Mouse (Mus musculus): Measurements from ENCODE around the gene Ssrp1. TPM values are rescaled to one million over a fixed set of nuclear protein-coding genes. Genes with fewer than 3 reads are reported as not detected.

The Ssrp1 gene
- polyA plus RNA-seq, 1 experiment from 2014 or later: 165 TPM

- H3K9ac ChIP-seq: 0 out of 2 replicates have a peak overlapping the region, but pooled peaks have one; percentile 85
- no peaks in the 10 kb centered on the region for H3K9me3 ChIP-seq
- peaks cover 39% of the 10 kb centered on the region for H3K4me1 ChIP-seq (replicated peaks)
- H3K36me3 ChIP-seq: peaks cover 60% of the 10 kb centered on the region
- no peak overlapping the region for H3K27ac ChIP-seq (replicated peaks)
- no peak overlapping the region for H3K4me2 ChIP-seq
- WGBS: 86% methylated on average over 8 of the region's 8 CpGs
- no peak overlapping the region for H3K4me3 ChIP-seq
- no peak for ATAC-seq (ENCODE audit: low read depth)
- no peaks in the 10 kb centered on the region for H3K27me3 ChIP-seq
Observed at GRCm38 (mm10) chr2:85046222-85046621, 9.2 kb downstream of the Ssrp1 start.

- peak overlapping the region; percentile 58 for H3K4me2 ChIP-seq
- WGBS: 60% methylated on average over 10 of the region's 10 CpGs
- no peak for ATAC-seq (ENCODE audit: low read depth)
- peaks cover 39% of the 10 kb centered on the region for H3K4me1 ChIP-seq (replicated peaks)
- no peaks in the 10 kb centered on the region for H3K27me3 ChIP-seq
- H3K27ac ChIP-seq (replicated peaks): peak overlapping the region; percentile 94
- H3K36me3 ChIP-seq: peaks cover 60% of the 10 kb centered on the region
- peak overlapping the region; percentile 85 for H3K9ac ChIP-seq
- peak overlapping the region; percentile 73 for H3K4me3 ChIP-seq
- H3K9me3 ChIP-seq: no peaks in the 10 kb centered on the region
Observed at GRCm38 (mm10) chr2:85047081-85047480, 10.0 kb downstream of the Ssrp1 start.

- WGBS: under 1% methylated on average over 42 of the region's 42 CpGs
- peaks cover 60% of the 10 kb centered on the region for H3K36me3 ChIP-seq
- H3K27ac ChIP-seq (replicated peaks): peak within 1 kb of the TSS; percentile 94
- H3K27me3 ChIP-seq: no peaks in the 10 kb centered on the region
- peak within 1 kb of the TSS; percentile 85 for H3K9ac ChIP-seq
- H3K4me3 ChIP-seq: peak within 1 kb of the TSS; percentile 73
- ATAC-seq (ENCODE audit: low read depth): peak; percentile 90
- peak within 1 kb of the TSS; percentile 58 for H3K4me2 ChIP-seq
- H3K9me3 ChIP-seq: no peaks in the 10 kb centered on the region
- peaks cover 39% of the 10 kb centered on the region for H3K4me1 ChIP-seq (replicated peaks)
Observed at GRCm38 (mm10) chr2:85047596-85048167, 10.6 kb downstream of the Ssrp1 start, which contains the start of gene Tnks1bp1. Tnks1bp1 (plus strand) TSS chr2:85048022.

- Histone ChIP-seq H3K9ac (peak overlapping the region; percentile 85), H3K4me1 (replicated peaks) (peaks cover 39% of the 10 kb centered on the region), H3K36me3 (peaks cover 60% of the 10 kb centered on the region), H3K4me3 (peak overlapping the region; percentile 73), H3K4me2 (peak overlapping the region; percentile 58), H3K9me3 (no peaks in the 10 kb centered on the region), H3K27me3 (no peaks in the 10 kb centered on the region), H3K27ac (replicated peaks) (peak overlapping the region; percentile 94)
- WGBS: under 1% methylated on average over 15 of the region's 44 CpGs
- peak; percentile 73 for ATAC-seq (ENCODE audit: low read depth)
Observed at GRCm38 (mm10) chr2:85048168-85048751, 11.2 kb downstream of the Ssrp1 start.

- Histone ChIP-seq H3K9me3 (no peaks in the 10 kb centered on the region), H3K4me3 (peak overlapping the region; percentile 73), H3K36me3 (peaks cover 60% of the 10 kb centered on the region), H3K27ac (replicated peaks) (peak overlapping the region; percentile 94), H3K9ac (peak overlapping the region; percentile 85; the same call in 1 of the 2 replicates), H3K4me2 (peak overlapping the region; percentile 58), H3K4me1 (replicated peaks) (peaks cover 39% of the 10 kb centered on the region), H3K27me3 (no peaks in the 10 kb centered on the region)
- 0 out of 2 replicates have a peak, but pooled peaks have one; percentile 1 for ATAC-seq (ENCODE audit: low read depth)
- WGBS: 71% methylated on average over 4 of the region's 4 CpGs
Observed at GRCm38 (mm10) chr2:85049277-85049676, 12.2 kb downstream of the Ssrp1 start.

GRCm38 (mm10) chr2:85050001-85050634 lies 13.1 kb downstream of the Ssrp1 start:
- Histone ChIP-seq H3K27me3 (no peaks in the 10 kb centered on the region), H3K9ac (peak overlapping the region; percentile 85), H3K4me1 (replicated peaks) (peaks cover 39% of the 10 kb centered on the region), H3K9me3 (no peaks in the 10 kb centered on the region), H3K4me3 (peak overlapping the region; percentile 25), H3K36me3 (peaks cover 60% of the 10 kb centered on the region), H3K27ac (replicated peaks) (peak overlapping the region; percentile 94), H3K4me2 (peak overlapping the region; percentile 58)
- 8% methylated on average over 10 of the region's 10 CpGs for WGBS
- peak; percentile 23; the same call in 1 of the 2 replicates for ATAC-seq (ENCODE audit: low read depth)

GRCm38 (mm10) chr2:85050746-85051145 lies 13.7 kb downstream of the Ssrp1 start:
- peaks cover 60% of the 10 kb centered on the region for H3K36me3 ChIP-seq
- H3K4me1 ChIP-seq (replicated peaks): peaks cover 39% of the 10 kb centered on the region

GRCm38 (mm10) chr2:85053192-85053816 lies 16.3 kb downstream of the Ssrp1 start:
- Histone ChIP-seq H3K4me2 (no peak overlapping the region), H3K4me1 (replicated peaks) (peaks cover 27% of the 10 kb centered on the region), H3K36me3 (peaks cover 70% of the 10 kb centered on the region), H3K9me3 (no peaks in the 10 kb centered on the region), H3K27ac (replicated peaks) (no peak overlapping the region), H3K27me3 (no peaks in the 10 kb centered on the region), H3K9ac (no peak overlapping the region), H3K4me3 (no peak overlapping the region)
- 89% methylated on average over 5 of the region's 5 CpGs for WGBS
- no peak for ATAC-seq (ENCODE audit: low read depth)

More at GRCm38 (mm10) chr2:85050746-85051145, 13.7 kb downstream of the Ssrp1 start:
- WGBS: 51% methylated on average over 9 of the region's 9 CpGs
- no peak for ATAC-seq (ENCODE audit: low read depth)
- peak overlapping the region; percentile 25 for H3K4me3 ChIP-seq
- H3K9ac ChIP-seq: peak overlapping the region; percentile 85
- H3K27me3 ChIP-seq: no peaks in the 10 kb centered on the region
- H3K27ac ChIP-seq (replicated peaks): peak overlapping the region; percentile 94
- H3K4me2 ChIP-seq: peak overlapping the region; percentile 58
- no peaks in the 10 kb centered on the region for H3K9me3 ChIP-seq

- Histone ChIP-seq H3K27me3 (no peaks in the 10 kb centered on the region), H3K9ac (no peak overlapping the region), H3K4me2 (no peak overlapping the region), H3K9me3 (no peaks in the 10 kb centered on the region), H3K27ac (replicated peaks) (no peak overlapping the region), H3K4me1 (replicated peaks) (peaks cover 14% of the 10 kb centered on the region), H3K36me3 (peaks cover 91% of the 10 kb centered on the region), H3K4me3 (no peak overlapping the region)
- WGBS: 80% methylated on average over 5 of the region's 5 CpGs
- no peak for ATAC-seq (ENCODE audit: low read depth)
Observed at GRCm38 (mm10) chr2:85056711-85057110, 19.7 kb downstream of the Ssrp1 start.

- Histone ChIP-seq H3K27ac (replicated peaks) (no peak overlapping the region), H3K9me3 (no peaks in the 10 kb centered on the region), H3K4me2 (no peak overlapping the region), H3K4me3 (no peak overlapping the region), H3K36me3 (peaks cover 91% of the 10 kb centered on the region), H3K9ac (no peak overlapping the region), H3K4me1 (replicated peaks) (peaks cover 14% of the 10 kb centered on the region), H3K27me3 (no peaks in the 10 kb centered on the region)
- 96% methylated on average over 6 of the region's 6 CpGs for WGBS
- ATAC-seq (ENCODE audit: low read depth): no peak
Observed at GRCm38 (mm10) chr2:85059677-85060076, 22.6 kb downstream of the Ssrp1 start.

GRCm38 (mm10) chr2:85060591-85061060 lies 23.6 kb downstream of the Ssrp1 start:
- peaks cover 14% of the 10 kb centered on the region for H3K4me1 ChIP-seq (replicated peaks)
- no peaks in the 10 kb centered on the region for H3K9me3 ChIP-seq
- no peak overlapping the region for H3K27ac ChIP-seq (replicated peaks)
- WGBS: 16% methylated on average over 11 of the region's 11 CpGs
- H3K27me3 ChIP-seq: no peaks in the 10 kb centered on the region
- H3K36me3 ChIP-seq: peaks cover 91% of the 10 kb centered on the region
- peak overlapping the region; percentile 27 for H3K4me2 ChIP-seq
- 0 out of 2 replicates have a peak overlapping the region, but pooled peaks have one; percentile 31 for H3K9ac ChIP-seq
- ATAC-seq (ENCODE audit: low read depth): peak; percentile 51; the same call in 1 of the 2 replicates
- peak overlapping the region; percentile 12; the same call in 1 of the 2 replicates for H3K4me3 ChIP-seq

Measured in neural tube, embryonic 13.5 days (tissue).